Mouse (Mus musculus) liver, adult 2 months (tissue): ENCODE results near the gene Dcakd.

Experiments
- CTCF ChIP-seq: fragments of 200-500 bp; IDR thresholded peaks from 2 replicates; pipeline ENCODE4 v1.5.1; 2011; ENCODE audit warnings: low read depth, low read length, control low read depth
- POLR2A ChIP-seq: fragments of 200-500 bp; IDR thresholded peaks from 2 replicates; pipeline ENCODE4 v1.6.1; 2011; ENCODE audit warnings: low read length, control low read depth; ENCODE audit not compliant: insufficient read depth; ENCODE audit errors: extremely low read depth

DNA sequence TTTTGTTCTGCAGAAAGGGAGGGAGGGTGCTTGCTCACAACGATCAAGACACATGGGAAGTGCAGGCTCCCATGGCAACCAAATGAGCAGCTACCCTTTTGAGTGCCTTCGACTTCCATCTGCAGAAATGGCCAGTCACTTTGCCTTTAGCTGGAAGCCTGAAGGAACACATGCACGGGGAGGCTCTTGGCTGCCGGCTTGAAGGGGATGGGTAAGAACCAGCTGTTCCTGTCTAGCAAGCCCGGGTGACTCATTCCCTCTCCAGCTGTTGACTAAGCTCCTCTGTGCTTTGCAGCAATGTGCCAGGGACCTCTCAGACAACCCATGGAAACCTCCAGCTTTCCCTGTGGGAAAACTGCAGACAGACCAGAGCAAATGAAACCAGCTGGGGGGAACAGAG is 24.9 kb downstream of the Dcakd start:
- TF ChIP-seq CTCF (no peak), POLR2A (no peak)
